Mouse (Mus musculus) small intestine, adult 2 months (tissue): Measurements from ENCODE around the gene St5.

Experiments used
- CTCF ChIP-seq: fragments of 200-500 bp; IDR thresholded peaks from 2 replicates; pipeline ENCODE4 v1.5.1; 2012; ENCODE audit warnings: low read depth, mild to moderate bottlenecking, control low read depth, inconsistent platforms, low read length, moderate library complexity, mixed read lengths; ENCODE audit not compliant: insufficient replicate concordance, insufficient read length; ENCODE audit errors: extremely low read depth
- POLR2A ChIP-seq: fragments of 200-500 bp; IDR thresholded peaks from 2 replicates; pipeline ENCODE4 v1.6.1; 2012; ENCODE audit warnings: low read depth, mild to moderate bottlenecking, control low read depth, inconsistent platforms, low read length, moderate library complexity

- no peak for TF ChIP-seq POLR2A
- no peak for TF ChIP-seq CTCF
Observed at GRCm38 (mm10) chr7:109592184-109592583, 111.2 kb downstream of the St5 start.
